Mouse (Mus musculus) kidney, postnatal 4 days (tissue): ENCODE results near the gene Olfr1513.

Source experiments
- DNase-seq, 2 experiments: peaks; one replicate each; pipeline ENCODE4 v3.0.0; 2021; ENCODE audit warnings: mixed read lengths in 2 of 2

The Olfr1513 gene

DNA sequence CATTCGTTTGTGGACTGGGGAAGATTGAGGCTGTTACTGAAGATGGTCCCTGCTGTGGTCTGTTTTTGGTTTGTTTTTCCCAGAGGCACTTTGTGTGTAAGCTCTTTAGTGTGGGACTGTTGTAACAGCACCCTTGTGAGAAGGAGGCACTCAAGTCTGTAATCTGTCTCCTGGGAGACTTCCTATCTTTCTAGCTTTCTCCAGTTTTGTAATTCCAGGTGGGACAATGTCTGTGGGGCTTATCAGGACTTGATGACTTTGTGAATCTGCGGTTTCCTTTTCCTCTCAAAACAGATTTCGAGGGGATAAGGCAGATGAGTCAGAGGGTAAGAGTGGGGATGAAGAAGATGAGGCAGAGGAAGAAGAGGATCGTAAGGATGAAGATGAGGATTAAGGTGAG, at the start of gene Olfr1513:
Gene Olfr1513 (minus strand): TSS at position 101 of the 400 bp plus-strand sequence.
- no peak for DNase-seq

DNA sequence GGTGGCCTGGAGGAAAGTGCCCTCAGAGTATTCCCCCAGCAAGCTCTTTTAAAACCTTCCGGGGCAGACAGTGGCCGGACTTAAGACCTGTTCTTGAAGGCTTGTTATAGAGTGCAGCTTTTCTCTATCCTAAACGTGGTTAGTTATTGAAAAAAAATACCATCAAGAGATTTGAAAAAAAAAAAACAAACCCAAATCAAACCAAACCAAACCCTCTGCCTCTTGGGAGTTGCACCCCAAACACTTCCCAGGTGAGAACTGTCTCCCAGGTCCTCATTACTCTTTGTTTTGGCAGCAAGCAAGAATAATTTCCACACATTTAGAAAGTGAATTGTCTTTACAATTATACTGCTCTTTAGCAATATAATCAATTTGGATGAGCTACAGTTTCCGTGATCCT, 41.1 kb upstream of the Olfr1513 start, which contains the start of gene Olfr1511:
Gene Olfr1511 (minus strand): TSS at position 101 of the 400 bp plus-strand sequence.
- no peak for DNase-seq

DNA sequence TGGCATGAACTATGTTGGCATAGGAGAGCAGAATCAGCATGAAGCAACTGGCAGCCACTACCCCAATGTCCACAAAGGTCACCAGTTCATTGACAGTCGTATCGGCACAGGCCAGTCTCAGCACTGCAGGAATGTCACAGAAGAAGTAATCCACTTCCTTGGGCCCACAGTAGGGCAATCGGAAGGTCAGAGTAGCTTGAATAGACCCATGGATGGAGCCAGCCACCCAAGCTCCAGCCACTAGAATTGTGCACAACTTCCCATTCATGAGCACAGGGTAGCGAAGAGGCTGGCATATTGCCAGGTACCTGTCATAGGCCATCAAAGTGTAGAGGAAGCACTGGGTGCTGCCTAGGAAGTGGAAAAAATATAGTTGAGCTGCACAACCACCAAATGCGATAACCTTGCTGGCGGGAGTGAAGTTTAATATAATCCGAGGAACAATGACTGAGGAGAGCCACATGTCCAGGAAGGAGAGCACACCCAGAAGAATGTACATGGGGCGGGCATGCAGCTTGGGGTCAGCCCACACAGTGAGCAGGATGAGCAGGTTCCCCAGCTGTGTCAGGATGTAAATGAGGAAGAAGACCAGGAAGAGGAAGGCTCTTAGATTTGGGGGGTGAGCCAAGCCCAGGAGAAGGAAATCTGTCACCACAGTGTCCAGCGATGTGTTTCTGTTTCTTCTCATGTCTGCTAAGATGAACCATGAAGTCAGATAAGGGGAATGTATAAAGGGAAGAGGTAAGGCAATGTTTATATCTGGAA, 34.1 kb upstream of the Olfr1513 start:
- peak in 1 of 2 experiments; percentile 7 for DNase-seq

DNA sequence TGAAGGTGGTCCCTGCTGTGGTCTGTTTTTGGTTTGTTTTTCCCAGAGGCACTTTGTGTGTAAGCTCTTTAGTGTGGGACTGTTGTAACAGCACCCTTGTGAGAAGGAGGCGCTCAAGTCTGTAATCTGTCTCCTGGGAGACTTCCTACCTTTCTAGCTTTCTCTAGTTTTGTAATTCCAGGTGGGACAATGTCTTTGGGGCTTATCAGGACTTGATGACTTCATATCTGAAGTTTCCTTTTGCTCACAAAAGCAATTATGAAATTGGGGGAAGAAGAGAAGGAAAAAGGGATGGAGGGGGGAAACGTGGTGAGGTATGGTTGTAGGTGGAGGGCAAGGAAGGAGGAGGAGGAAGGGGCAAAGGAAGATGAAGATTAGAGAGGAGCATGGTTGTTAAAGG, 22.9 kb upstream of the Olfr1513 start, which contains the start of gene Olfr1512:
Gene Olfr1512 (minus strand): TSS at position 101 of the 400 bp plus-strand sequence.
- no peak for DNase-seq

DNA sequence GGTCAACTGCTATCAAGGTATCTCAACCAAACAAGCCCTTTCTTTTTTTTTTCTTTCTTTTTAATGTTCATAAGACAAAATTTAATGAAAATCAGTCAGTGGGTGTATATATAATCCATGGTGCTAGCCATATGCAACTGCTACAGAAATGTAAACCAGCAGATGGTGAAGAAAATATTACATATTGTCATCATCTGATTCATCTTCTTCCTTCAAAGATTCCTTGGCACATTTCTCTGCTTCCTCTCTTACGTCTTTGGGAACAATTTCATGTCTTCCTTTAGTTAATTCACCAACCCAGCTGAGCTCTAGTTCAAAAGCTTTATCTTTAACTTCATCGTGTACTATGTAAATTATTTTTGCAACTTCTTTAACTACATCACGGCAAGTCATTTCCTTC, 12.5 kb upstream of the Olfr1513 start:
- no peak for DNase-seq

DNA sequence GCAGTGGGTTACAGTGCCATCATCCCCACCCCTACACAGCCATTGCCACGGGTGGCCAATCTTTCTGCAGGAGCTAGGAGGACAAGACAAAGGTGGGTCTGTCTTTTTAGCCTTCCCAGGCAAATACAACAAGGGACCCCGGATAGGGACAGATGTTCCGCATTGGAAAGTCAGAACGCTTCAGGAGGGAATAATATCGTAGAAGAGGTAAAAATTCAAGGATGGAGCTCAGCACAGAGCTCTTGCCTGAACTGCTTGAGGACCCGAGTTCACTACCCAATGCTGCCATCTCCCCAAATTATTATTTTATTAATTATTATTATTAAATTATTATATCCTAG, 16.7 kb downstream of the Olfr1513 start:
- no peak for DNase-seq

DNA sequence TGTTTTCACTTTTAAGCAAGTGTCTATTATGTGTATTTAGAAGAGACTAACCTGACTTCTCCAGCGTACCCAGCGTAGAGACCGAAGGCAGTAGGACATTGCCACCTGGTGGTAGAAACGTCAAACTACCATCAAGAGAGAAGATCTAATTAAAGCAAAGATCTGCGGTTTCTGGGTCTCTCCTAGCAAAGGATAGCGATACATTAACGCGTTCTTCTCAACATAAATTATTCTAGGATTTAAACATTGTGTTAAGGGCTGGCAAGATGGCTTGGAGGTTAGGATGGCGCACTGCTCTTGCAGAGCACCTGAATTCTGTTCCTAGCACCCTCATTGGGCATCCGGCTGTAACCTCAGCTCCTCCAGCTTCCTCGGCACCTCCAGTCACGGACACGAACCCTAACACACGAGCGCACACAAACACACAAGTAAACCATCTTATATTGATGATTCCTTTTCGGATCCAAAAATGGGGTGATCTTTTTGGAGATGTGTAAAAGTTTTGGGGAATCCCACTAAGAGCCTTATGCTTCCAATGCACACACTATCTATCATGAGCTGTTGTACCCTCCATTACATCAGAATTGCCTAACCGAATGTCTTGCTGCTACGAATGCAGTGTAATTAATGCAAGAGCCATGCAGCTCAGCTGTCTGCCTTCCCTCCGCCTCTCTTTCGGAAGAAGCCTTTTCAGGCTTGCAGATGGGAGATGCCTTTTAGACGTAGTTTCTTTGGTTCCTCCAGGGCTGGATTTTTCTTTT, 17.3 kb downstream of the Olfr1513 start:
- peak; percentile 53 to 63 for DNase-seq

DNA sequence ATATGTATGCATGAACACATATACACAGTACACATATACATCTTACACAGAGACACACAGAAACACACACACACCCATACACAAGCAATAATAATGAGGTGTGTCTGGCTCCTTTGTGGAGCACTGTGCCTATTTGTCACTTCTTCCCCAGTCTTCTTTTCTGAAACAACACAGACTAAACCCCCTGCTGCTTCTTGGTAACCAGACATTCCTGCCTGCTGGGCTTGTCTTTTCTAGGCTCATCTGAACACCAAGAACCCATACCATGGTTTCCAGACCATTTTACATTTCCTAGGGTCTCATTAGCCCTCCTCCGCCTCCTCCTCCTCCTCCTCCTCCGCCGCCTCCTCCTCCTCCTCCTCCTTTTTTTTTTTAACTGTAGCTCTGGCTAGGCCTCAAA, 24.0 kb downstream of the Olfr1513 start:
- no peak for DNase-seq

DNA sequence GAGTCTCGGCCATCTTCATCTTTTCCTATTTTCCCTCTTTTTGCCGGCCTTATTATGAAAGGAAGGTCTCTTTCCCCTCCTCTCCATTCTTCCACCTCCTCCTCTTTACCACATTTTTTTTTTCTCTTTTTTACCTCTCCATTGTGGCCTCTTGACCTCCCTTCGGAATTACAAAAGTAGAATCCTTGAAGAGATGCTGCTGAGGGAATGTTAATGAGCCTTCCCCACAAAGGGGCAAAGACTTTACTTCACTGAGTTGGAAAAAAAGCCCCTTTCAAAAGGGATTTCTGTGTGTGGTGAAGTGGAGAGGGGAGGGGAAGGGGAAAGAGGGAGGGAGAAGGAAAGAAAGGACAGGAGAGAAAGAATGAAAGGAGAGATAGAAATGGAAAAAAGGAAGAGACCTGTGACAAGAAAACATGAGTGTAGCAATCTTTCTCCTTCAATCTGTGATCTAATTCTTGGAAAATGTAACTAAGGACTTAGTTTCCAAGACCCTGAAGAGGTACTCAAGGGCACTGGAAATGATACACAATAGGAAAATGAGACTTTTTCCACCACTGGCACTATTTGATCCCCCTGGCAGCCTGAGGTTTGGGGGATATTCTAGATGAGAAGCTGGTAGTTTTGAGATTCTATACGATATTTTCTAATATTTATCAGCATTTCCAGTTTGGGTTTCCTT, 25.0 kb downstream of the Olfr1513 start:
- no peak for DNase-seq

DNA sequence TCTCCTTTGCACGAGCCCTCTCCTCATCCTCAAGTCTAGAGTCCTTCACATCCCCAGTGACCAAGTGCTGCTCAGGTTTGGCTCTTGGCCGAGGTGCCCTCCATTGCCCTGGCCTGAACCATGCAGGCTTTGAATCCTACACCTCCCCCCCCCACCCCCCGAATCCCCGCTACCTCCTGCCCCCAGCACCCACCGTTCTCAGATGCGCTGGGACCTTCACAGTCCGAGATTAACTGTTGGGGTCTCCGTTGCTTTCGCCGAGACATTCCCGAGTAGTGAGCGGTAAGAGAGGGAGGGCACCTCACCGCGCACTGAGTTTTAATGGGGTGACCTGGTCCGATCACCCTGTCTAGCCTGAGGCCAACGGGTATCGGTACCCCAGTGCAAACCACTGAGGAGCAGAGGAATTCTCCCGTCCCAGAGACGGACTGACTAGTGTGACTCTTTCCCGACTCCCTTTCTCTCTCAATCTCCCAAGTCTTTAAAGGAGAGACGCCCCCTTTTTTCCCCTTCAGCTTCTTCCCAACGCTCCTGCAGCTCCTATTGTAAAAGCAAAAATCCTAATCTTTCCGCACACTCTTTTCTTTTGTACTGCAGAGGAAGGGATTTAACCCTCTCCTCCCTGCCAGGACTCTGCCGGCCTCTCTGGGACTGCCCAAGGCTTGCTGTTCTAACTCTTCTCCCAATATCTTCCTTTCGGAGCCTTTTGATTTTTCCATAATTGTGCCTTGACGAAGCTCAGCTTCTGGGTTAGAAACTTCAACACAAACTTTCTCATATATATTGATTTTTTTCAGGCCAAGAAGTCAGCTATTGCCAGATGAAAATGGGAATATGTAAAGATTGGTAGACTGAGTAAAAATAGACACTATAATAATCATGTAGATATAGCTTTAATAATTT, 28.0 kb downstream of the Olfr1513 start, which contains the start of gene Sall2:
Gene Sall2 (minus strand): TSS at position 853 of the 903 bp plus-strand sequence.
- DNase-seq: no peak

DNA sequence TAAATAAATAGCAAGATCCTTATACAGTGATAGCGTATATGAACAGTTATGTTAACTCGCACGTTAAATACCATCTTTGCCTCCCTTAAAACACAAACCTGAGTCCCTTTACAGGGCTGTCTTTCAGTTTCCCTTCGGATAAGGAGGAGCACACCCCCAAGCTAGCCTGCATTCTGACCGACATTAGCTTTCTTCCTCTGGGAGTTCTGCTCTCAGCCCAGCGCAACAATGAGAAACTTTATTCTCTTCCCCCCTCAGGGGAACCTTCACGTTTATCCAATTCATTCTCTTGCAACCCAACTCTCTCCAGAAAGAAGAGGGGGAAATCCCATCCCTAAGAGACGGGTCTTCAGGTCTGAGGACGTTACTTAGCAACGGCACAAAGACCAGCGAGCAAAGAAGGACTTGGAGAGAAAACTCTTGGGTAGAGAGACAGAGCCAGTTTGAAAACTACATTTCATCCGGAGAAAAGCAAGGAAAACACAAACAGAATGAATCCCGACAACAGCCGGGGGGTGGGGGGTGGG, 28.8 kb downstream of the Olfr1513 start:
- DNase-seq: no peak

DNA sequence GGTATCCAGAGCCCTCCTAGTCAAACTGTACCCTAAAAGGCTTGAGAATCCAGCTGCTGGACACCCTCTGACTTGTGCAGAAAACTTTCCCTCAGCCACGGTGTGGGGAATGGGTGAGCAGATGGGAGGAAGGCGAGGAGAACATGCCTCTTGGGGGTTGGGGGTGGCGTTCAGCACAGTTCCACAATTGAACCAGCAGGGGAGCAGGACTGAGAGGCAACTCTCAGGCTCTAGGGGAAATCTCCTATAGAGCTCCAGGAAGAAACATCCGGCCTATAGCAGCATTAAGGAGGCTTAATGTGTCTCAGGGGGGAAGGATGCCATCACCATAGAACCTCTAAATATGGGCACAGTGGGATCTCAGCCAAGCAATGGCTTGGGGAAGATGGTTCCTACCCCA, 30.3 kb downstream of the Olfr1513 start:
- peak in 1 of 2 experiments; percentile 24 for DNase-seq

DNA sequence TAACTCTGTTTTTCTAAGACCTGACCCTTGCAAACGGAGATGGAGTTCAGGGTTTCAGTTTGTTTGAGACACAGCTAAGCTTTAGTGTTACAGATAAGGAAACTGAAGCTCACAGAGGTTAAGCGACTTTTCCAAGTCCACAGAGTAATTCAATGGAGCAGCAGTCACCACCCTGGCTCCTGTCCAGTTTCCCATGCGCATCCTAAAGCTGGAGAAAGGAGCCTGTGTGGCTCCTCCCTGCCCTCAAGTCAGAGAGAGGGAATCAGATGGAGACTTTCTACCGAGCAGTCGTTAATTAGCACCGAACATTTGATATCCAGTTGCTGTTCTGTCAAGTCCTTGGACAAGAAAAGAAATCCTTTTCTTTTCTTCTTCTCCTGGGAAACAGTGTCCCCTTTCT, 36.8 kb downstream of the Olfr1513 start:
- DNase-seq: peak; percentile 35 to 48

DNA sequence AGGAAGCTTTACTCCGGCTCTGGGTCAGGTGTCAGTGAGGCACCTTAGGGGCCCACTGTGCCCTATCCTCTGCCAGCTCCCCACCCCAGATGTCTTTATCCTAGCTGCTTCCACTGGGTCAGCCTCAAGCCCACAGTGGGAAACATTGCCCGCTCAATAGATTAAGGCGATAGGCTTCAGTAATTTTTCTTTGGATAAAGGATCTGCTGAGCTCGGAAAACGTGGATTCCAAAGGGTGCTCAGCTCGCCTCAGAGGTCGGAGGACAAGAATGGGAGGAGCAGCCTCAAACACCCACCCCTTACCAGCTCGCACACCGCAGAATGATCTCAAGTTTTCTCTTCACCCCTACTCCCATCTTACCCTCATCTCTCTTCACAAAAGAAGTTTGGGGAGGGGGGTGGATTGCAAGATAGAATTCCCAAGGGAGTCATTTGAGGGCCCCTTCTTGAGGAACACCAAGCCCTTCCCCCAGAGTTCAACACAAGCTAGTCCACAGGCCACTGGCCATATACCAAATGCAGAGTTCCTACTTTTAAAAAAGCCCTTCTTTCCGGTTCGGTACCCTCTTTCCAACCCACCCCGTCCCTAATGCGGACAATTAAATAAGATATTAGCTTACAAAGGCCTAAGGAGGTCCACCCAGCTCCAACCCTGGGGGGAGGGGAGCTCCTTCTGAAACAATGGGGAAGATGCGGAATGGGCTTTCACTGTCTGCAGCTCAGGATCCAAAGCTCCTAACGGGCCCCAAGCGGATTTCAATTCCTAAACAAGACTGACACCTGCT, 39.6 kb downstream of the Olfr1513 start:
- DNase-seq: peak; percentile 45 to 71

DNA sequence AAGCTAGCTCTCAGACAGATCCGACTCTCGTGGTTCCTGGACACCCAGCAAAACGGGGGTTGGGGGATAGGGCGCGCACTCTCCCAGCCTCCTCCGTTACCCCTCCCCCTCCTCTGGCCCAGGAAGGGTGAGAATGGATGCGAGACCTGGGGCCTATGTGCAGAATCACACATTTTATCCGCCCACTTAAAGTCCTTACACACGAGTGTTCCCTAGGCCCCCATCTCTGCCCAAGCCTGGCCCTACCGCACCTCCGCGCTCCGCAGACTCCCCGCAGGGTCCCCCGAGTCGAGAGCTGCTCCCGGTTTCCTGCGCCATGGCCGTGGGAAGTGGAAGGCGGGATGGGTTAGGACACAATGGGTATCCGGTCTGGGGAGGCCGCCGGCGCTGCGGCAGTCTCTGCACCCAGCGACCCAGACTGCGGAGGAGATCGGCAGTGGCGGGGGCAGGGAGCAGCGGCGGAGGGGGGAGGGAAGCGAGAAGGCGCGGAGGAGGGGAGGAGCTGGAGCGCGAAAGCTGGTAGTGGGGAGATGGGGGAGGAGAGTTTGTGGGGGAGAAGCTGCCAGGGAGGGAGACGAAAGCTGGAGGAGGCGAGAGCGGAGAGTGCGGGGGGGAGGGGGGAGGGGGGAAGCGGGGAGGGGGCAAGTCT, 40.3 kb downstream of the Olfr1513 start:
- peak; percentile 84 to 90 for DNase-seq

DNA sequence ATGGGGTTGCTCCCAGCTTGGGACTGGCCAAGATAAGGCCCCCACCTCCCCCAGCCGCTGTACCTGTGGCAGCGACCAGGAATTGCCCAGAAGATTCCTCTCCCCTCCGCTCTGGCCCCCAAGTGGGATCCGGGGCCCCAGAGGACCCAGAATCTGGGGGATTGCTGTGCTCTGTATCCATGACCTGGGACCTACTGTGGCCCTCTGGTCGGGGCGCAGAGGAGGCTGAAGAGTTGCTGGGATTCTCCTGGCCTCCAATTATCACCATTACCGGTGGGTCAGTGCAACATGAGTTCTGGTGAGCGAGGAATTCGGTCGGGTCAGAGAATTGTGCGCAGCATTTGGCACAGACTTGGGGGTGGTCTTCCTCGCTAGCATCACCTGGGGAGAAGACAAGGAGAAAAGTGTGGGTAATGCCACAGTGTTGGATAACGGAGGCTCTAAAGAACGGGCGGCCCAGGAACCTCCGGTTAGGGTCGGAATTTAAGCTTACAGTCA, 40.9 kb downstream of the Olfr1513 start:
- DNase-seq: peak in 1 of 2 experiments; percentile 13

DNA sequence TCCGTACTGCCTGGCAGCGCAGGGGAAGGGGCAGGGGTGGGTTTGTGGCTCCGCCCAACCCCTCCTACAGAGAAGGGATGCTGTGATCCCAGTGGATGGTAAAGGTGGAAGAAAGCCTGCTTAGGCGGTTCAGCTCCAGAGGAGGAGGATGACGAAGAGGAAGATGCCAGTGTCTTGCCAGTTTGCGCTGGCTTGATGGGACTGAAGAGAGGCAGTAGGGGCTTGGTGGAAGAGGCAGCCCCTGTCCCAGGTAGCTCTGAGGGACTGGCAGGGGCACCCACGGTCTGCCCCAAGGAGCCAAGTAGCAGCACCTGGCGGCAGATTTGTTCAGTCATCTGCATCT, 41.4 kb downstream of the Olfr1513 start:
- peak; percentile 22 to 32 for DNase-seq

DNA sequence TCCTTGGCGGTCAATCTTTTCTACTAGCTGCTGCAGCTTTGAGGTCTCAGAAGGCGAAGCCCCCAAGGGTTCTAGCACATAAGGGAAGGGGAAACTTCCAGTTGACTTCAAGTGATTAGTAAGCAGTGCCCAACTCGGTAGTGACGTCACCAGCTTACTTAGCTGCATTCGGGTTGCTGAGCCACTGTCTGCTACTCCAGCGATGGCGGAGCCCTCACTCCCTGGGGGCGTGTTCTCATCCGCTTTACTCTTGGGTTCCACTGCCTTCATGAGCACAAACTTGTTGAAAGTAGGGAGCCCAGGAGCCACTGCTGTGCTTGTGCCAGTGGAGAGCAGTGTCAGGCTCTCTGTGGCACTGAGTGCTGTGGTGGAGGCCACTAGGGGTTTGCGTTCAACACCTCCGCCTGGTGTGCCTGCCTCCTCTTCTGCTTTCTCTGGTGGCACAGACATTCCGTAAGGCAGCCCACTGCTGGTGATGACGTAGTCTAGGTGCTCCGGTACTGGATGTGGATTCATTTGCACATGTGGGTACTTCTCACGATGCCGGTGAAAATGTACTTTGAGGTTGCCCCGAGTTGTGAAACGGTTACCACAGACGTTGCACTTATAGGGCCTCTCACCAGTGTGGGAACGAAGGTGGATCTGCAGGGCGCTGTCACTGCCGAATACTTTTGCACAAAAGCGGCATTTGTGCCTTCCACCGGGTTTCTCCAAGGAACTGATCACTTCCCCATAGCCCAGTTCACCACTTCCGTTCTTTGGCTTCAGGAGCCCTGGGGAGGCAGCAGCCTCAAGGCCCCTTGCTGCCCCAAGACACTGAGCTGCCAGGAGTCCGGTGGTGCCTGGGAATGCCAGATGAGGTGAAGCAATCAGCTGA, 42.0 kb downstream of the Olfr1513 start:
- DNase-seq: no peak

DNA sequence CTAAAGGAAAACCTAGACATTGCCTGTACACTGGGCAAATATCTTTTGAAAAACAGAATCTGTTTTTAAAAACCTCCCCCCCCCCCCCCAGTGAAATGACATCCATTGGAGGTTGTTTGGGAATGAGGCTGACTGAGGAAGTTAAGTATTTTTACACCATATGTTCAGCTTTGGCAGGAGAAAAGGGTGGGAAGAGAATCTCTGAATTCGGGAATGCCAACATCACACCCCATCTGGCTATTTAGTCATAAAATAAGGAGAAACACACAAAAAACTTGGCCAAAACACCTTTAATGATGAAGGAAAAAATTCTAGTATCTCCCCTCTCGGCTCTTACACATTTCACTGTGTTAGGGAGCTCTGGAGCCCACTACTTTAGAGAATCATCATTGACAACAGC, 45.3 kb downstream of the Olfr1513 start:
- DNase-seq: no peak
